Mouse (Mus musculus) hindbrain, postnatal 0 days (tissue): ENCODE measurements around the gene Hist3h2ba. TPM values are rescaled to one million over a fixed set of nuclear protein-coding genes. Genes with fewer than 3 reads are reported as not detected.

ENCODE experiments used
- ATAC-seq: fragments of 200-750 bp; cut with Nextera tagmentation; 2 replicates; pipeline ENCODE4 v1.8.0; 2017; ENCODE audit warnings: mild to moderate bottlenecking, moderate TSS enrichment, moderate library complexity
- DNase-seq: peaks from one replicate; pipeline ENCODE4 v3.0.0-alpha.2; 2015; ENCODE audit warnings: low spot score
- H3K27ac ChIP-seq: fragments of 300-500 bp; sonication (generic); 2 replicates; pipeline ENCODE4 v1.5.1; 2014; ENCODE audit warnings: mild to moderate bottlenecking
- H3K27me3 ChIP-seq: fragments of 300-500 bp; sonication (generic); 2 replicates; pipeline ENCODE4 v1.6.1; 2014; ENCODE audit warnings: low read length, mixed read lengths; ENCODE audit not compliant: insufficient read depth
- H3K36me3 ChIP-seq: fragments of 300-500 bp; sonication (generic); 2 replicates; pipeline ENCODE4 v1.6.1; 2014; ENCODE audit warnings: low read length, mixed read lengths; ENCODE audit not compliant: insufficient read depth
- H3K4me1 ChIP-seq: fragments of 300-500 bp; sonication (generic); 2 replicates; pipeline ENCODE4 v1.6.1; 2014; ENCODE audit warnings: antibody characterized with exemption, low read length, mixed read lengths; ENCODE audit not compliant: insufficient read depth
- H3K4me2 ChIP-seq: fragments of 300-500 bp; sonication (generic); 2 replicates; pipeline ENCODE4 v1.6.1; 2014; ENCODE audit warnings: low read depth, mild to moderate bottlenecking, low read length, moderate library complexity, mixed read lengths
- H3K4me3 ChIP-seq: fragments of 300-500 bp; sonication (generic); 2 replicates; pipeline ENCODE4 v1.5.1; 2014; ENCODE audit warnings: low read length
- H3K9ac ChIP-seq: fragments of 300-500 bp; sonication (generic); replicated peaks from 2 replicates; pipeline ENCODE4 v1.6.1; 2014; ENCODE audit warnings: mild to moderate bottlenecking, low read length, moderate library complexity, mixed read lengths
- H3K9me3 ChIP-seq: fragments of 300-500 bp; sonication (generic); 2 replicates; pipeline ENCODE4 v1.6.1; 2016; ENCODE audit warnings: low read length, mixed read lengths
- CTCF ChIP-seq: IDR thresholded peaks from 2 replicates; pipeline ENCODE4 v1.5.1; 2016; ENCODE audit warnings: antibody characterized with exemption, control low read depth, low read depth
- WGBS: fragments of 180-500 bp; shearing (Covaris S2); extraction: QIAGEN DNeasy Blood & Tissue Kit; methylation state at CpG from one replicate; pipeline ENCODE4 v1.1.7; 2014; 5-methylcytosine and 5-hydroxymethylcytosine counted together
- polyA plus RNA-seq: library from polyadenylated mRNA; unstranded; fragments of >200 nt; fragmentation: Nextera tagmentation; extraction: Ambion mirVana; gene quantifications from 2 replicates; pipeline ENCODE4 v1.2.1, GENCODE M21; 2015
- total RNA-seq: library from RNA; depleted of rRNA; stranded (reverse); fragments of >200 nt; gene quantifications from 2 replicates; pipeline ENCODE4 v1.2.3, GENCODE M21; 2014

Hist3h2ba gene
- total and polyA plus RNA-seq, 2 experiments from 2014 or later, result 103 to 625 TPM

DNA sequence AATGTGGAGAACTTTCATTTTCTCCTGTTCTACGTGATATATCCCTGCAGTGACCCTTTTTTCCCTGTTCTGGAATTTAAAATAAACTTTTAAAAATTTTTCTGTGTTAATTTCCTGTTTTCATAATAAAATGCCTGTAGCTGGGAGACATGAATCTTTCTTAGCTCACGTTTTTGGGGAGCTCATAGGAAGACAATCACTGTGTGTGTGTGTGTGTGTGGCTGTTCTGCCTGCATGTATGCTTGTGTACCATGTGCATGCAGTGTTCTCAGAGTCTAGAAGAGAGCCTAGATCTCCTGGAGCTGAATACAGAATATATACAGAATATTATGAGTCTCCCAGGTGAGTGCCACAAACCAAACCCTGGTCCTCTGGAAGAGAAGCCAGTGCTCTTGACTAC is 21.7 kb upstream of the Hist3h2ba start:
- H3K4me2 ChIP-seq, result no peak overlapping the region
- H3K9me3 ChIP-seq, result no peaks in the 10 kb centered on the region
- no peak for TF ChIP-seq CTCF
- no peak overlapping the region for H3K4me3 ChIP-seq
- H3K9ac ChIP-seq, result no peak overlapping the region
- peaks cover 10% of the 10 kb centered on the region; the same call in 1 of the 2 replicates for H3K36me3 ChIP-seq
- H3K27me3 ChIP-seq, result no peaks in the 10 kb centered on the region
- 80% methylated on average over 2 of the region's 2 CpGs for WGBS
- H3K4me1 ChIP-seq, result no peaks in the 10 kb centered on the region
- no peak for DNase-seq
- H3K27ac ChIP-seq, result no peak overlapping the region
- no peak for ATAC-seq

- peak; percentile 87 for TF ChIP-seq CTCF
- Histone ChIP-seq H3K4me2 (peak overlapping the region; percentile 41), H3K4me1 (no peaks in the 10 kb centered on the region), H3K9ac (0 out of 2 replicates have a peak overlapping the region, but pooled peaks have one; percentile 0), H3K4me3 (no peak overlapping the region), H3K27me3 (no peaks in the 10 kb centered on the region), H3K27ac (0 out of 2 replicates have a peak overlapping the region, but pooled peaks have one; percentile 54), H3K9me3 (no peaks in the 10 kb centered on the region), H3K36me3 (peaks cover 20% of the 10 kb centered on the region; the same call in 1 of the 2 replicates)
- 34% methylated on average over 20 of the region's 20 CpGs for WGBS
- ATAC-seq (peak; percentile 69), DNase-seq (peak; percentile 80)
Measured at GRCm38 (mm10) chr11:58927790-58928651, 20.7 kb upstream of the Hist3h2ba start.

- H3K27me3 ChIP-seq, result no peaks in the 10 kb centered on the region
- no peak overlapping the region for H3K9ac ChIP-seq
- H3K27ac ChIP-seq, result no peak overlapping the region
- ATAC-seq (no peak), DNase-seq (no peak)
- H3K9me3 ChIP-seq, result no peaks in the 10 kb centered on the region
- H3K4me1 ChIP-seq, result no peaks in the 10 kb centered on the region
- TF ChIP-seq CTCF, result no peak
- peaks cover 30% of the 10 kb centered on the region; the same call in 1 of the 2 replicates for H3K36me3 ChIP-seq
- WGBS, result 86% methylated on average over 4 of the region's 4 CpGs
- H3K4me3 ChIP-seq, result no peak overlapping the region
- H3K4me2 ChIP-seq, result no peak overlapping the region
Measured at GRCm38 (mm10) chr11:58929055-58929454, 19.7 kb upstream of the Hist3h2ba start.

GRCm38 (mm10) chr11:58929641-58930040 is 19.1 kb upstream of the Hist3h2ba start:
- H3K27me3 ChIP-seq, result no peaks in the 10 kb centered on the region
- H3K4me3 ChIP-seq, result no peak overlapping the region
- no peak overlapping the region for H3K4me2 ChIP-seq
- WGBS, result 60% methylated on average over 3 of the region's 3 CpGs
- no peaks in the 10 kb centered on the region for H3K4me1 ChIP-seq
- no peaks in the 10 kb centered on the region for H3K9me3 ChIP-seq
- peaks cover 34% of the 10 kb centered on the region; the same call in 1 of the 2 replicates for H3K36me3 ChIP-seq
- no peak for ATAC-seq
- no peak for TF ChIP-seq CTCF
- no peak overlapping the region for H3K9ac ChIP-seq
- no peak for DNase-seq
- H3K27ac ChIP-seq, result no peak overlapping the region

DNA sequence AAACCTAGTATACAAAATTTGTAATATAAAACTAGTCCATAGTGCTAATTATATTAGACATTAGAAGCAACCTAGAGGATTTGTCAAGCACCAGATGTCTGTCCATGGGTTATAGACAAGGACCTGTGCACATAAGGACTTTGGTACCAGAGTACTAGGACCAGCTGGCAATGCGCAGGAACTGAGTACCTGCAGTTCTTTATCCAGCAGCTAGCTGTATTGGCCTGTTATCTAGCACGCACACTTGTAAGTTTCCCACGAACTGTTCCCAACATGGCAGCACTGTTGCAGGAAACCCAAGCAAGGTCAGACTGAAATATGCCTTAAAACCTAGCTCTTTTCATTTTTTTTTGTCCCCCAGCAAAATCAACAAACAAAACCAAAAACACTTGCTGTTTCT is 18.5 kb upstream of the Hist3h2ba start:
- 84% methylated on average over 3 of the region's 3 CpGs for WGBS
- H3K4me1 ChIP-seq, result no peaks in the 10 kb centered on the region
- no peak for ATAC-seq
- no peak overlapping the region for H3K4me3 ChIP-seq
- no peak; the same call in 1 of the 2 replicates for TF ChIP-seq CTCF
- DNase-seq, result no peak
- no peak overlapping the region for H3K4me2 ChIP-seq
- H3K9ac ChIP-seq, result no peak overlapping the region
- no peaks in the 10 kb centered on the region for H3K27me3 ChIP-seq
- H3K9me3 ChIP-seq, result no peaks in the 10 kb centered on the region
- no peak overlapping the region for H3K27ac ChIP-seq
- peaks cover 34% of the 10 kb centered on the region; the same call in 1 of the 2 replicates for H3K36me3 ChIP-seq

- peak; percentile 44 for DNase-seq
- no peak overlapping the region for H3K9ac ChIP-seq
- no peaks in the 10 kb centered on the region for H3K27me3 ChIP-seq
- H3K4me2 ChIP-seq, result no peak overlapping the region
- peaks cover 45% of the 10 kb centered on the region; the same call in 1 of the 2 replicates for H3K36me3 ChIP-seq
- no peak overlapping the region for H3K27ac ChIP-seq
- no peak overlapping the region for H3K4me3 ChIP-seq
- 64% methylated on average over 4 of the region's 4 CpGs for WGBS
- TF ChIP-seq CTCF, result peak; percentile 57
- H3K9me3 ChIP-seq, result no peaks in the 10 kb centered on the region
- 0 out of 2 replicates have a peak, but pooled peaks cover 1% of the 10 kb centered on the region for H3K4me1 ChIP-seq
- ATAC-seq, result peak; percentile 41
Measured at GRCm38 (mm10) chr11:58931576-58931975, 17.1 kb upstream of the Hist3h2ba start.
